Mouse (Mus musculus) kidney, adult 10 weeks (tissue): ENCODE results near the gene Rpl27a. TPM values are rescaled to one million over a fixed set of nuclear protein-coding genes. Genes with fewer than 3 reads are reported as not detected.

Experiments used
- polyA plus RNA-seq: library from polyadenylated mRNA; stranded (reverse); fragments of 350-450 nt; fragmentation: Illumina TruSeq; extraction: RNeasy Lipid Tissue Mini Kit (QIAGEN cat#74804); gene quantifications from one replicate; pipeline ENCODE4 v1.2.3, GENCODE M21; 2014; ENCODE audit warnings: low read depth, low replicate concordance

Rpl27a gene
- 127 TPM for polyA plus RNA-seq

GRCm38 (mm10) chr7:109518838-109519696 lies at the start of gene Rpl27a:
Gene Rpl27a (plus strand): TSS chr7:109519147.

GRCm38 (mm10) chr7:109508034-109508433 lies 10.9 kb upstream of the Rpl27a start, which contains the start of gene Trim66:
Gene Trim66 (minus strand): TSS chr7:109508134.

Other genes starting within 250 kb of the Rpl27a start
- not detected for gene Stk33, start 80.1 kb upstream of the Rpl27a start, polyA plus RNA-seq
- gene Trim66, start 11.0 kb upstream of the Rpl27a start, polyA plus RNA-seq: 0.04 TPM
- gene St5, start 184.5 kb downstream of the Rpl27a start, polyA plus RNA-seq: 26.6 TPM
- 32.8 TPM for gene Akip1, start 184.5 kb downstream of the Rpl27a start, polyA plus RNA-seq
- gene BC051019, start 204.7 kb downstream of the Rpl27a start, polyA plus RNA-seq: not detected
- not detected for gene Ascl3, start 212.6 kb downstream of the Rpl27a start, polyA plus RNA-seq
- 147 TPM for gene Tmem9b, start 233.7 kb downstream of the Rpl27a start, polyA plus RNA-seq